Mouse (Mus musculus) mature B cell (primary cell): ENCODE data around the gene Bub3.

Experiments used
- in situ Hi-C: fragments of 300-500 bp; cut with MboI; formaldehyde crosslinking; loops from 2 replicates; pipeline ENCODE4 v1.14.3; 2019

The Bub3 gene

DNA sequence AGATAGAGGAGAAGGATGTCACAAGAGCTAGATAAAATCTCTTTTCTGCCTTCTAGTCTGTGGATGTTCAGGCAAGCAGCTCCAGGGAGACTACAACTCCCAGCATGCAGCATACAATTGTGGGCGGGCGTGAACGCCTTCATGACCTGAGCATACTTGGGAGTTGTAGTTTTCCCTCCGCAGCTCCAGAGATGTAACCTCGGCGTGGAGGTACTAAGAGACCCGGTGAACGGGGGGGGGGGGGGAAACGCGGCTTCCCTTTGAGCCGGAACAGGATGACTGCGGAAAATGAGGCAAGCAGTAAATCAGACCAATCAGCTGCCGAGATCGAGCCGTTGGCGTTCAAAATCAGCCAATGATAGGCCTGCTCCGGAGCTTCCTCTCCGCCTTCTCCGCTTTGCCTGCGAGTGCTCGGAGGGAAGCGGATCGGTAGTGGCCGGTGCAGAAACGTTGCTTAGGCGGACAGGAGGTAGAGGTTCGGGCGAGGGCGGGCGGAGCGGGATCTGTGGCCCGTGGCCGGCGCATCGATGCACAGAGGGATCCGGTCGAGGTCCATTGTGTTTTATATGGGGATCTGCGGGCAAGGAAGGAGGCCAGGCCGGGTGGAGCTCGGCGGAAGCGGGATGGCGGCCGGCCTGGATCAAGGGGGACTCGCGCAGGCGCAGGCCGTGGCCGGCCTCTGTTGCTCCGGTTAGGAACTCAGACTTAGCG is at the start of gene Bub3:
TSS of gene Bub3 (plus strand) at position 237 of the 711 bp plus-strand sequence.
- in situ Hi-C loops = loop anchor here (25.0 kb wide), 2 partner anchors 1002 to 1048 kb away; partner anchors contain the start of gene Ate1

GRCm38 (mm10) chr7:131539979-131540378 is 20.0 kb upstream of the Bub3 start:
- in situ Hi-C loops = loop anchor here (25.0 kb wide), 1 partner anchor 347 kb away; no protein-coding TSS in a partner anchor

- in situ Hi-C loops = loop anchor here (25.0 kb wide), 1 partner anchor 346 kb away; no protein-coding TSS in a partner anchor
Measured at GRCm38 (mm10) chr7:131541184-131542114, 18.6 kb upstream of the Bub3 start.

GRCm38 (mm10) chr7:131542115-131542871 is 17.7 kb upstream of the Bub3 start, which contains the start of gene Hmx3:
TSS of gene Hmx3 (plus strand) at chr7:131542867.
- in situ Hi-C loops = loop anchor here (25.0 kb wide), 1 partner anchor 345 kb away; no protein-coding TSS in a partner anchor

DNA sequence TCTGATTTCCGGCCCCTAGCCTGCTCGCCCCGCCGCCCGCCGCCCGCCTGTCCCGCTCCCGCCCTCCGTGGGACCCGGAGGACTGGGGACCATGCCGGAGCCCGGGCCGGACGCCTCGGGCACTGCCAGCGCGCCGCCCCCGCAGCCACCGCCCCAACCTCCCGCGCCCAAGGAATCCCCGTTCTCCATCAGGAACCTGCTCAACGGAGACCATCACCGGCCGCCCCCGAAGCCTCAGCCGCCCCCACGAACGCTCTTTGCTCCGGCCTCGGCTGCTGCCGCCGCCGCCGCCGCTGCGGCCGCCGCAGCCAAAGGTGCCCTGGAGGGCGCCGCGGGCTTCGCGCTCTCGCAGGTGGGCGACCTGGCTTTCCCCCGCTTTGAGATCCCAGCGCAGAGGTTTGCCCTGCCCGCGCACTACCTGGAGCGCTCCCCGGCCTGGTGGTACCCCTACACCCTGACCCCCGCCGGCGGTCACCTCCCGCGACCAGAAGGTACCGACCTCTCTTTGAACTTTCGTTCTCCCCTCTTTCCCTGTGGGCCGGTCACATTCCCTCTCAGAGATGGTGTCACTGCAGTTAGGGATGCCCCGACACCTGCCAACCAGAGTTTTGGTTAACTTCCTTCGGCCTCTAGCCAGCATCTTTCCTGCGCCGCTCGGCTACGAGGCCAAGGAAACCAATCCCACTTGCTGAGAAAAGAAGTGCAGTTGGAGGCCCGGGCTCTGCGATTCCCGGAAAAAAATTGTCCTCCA is 17.0 kb upstream of the Bub3 start:
- in situ Hi-C loops = loop anchor here (25.0 kb wide), 1 partner anchor 344 kb away; no protein-coding TSS in a partner anchor

- in situ Hi-C loops = loop anchor here (25.0 kb wide), 1 partner anchor 343 kb away; no protein-coding TSS in a partner anchor
Measured at GRCm38 (mm10) chr7:131543623-131544481, 16.2 kb upstream of the Bub3 start.

- in situ Hi-C loops = loop anchor here (25.0 kb wide), 1 partner anchor 342 kb away; no protein-coding TSS in a partner anchor
Measured at GRCm38 (mm10) chr7:131544871-131545270, 15.2 kb upstream of the Bub3 start.

GRCm38 (mm10) chr7:131545701-131546385 is 14.2 kb upstream of the Bub3 start:
- in situ Hi-C loops = loop anchor here (25.0 kb wide), 1 partner anchor 341 kb away; no protein-coding TSS in a partner anchor

- in situ Hi-C loops = loop anchor here (25.0 kb wide), 1 partner anchor 341 kb away; no protein-coding TSS in a partner anchor
Measured at GRCm38 (mm10) chr7:131546423-131546822, 13.6 kb upstream of the Bub3 start.

DNA sequence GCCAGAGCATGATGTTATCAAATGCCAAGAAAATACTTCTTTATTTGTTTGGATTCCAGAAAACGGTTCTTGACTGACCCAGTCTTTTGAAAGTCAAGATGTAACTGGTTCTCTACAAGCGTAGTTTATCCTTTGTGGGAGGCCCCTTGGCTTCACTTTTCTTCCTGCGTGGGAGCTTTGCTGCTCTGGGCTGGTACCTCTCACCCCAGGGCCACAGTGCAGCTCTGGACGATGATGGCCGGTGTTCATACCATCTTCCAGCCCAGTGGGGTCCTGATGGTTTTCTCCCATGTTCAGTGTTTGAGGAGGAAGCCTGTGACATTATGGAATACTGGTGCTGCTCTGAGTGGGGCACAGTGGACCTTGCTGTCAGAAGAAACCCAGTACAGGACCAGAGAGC is 12.5 kb upstream of the Bub3 start:
- in situ Hi-C loops = loop anchor here (25.0 kb wide), 1 partner anchor 340 kb away; no protein-coding TSS in a partner anchor

- in situ Hi-C loops = loop anchor here (25.0 kb wide), 1 partner anchor 339 kb away; no protein-coding TSS in a partner anchor
Measured at GRCm38 (mm10) chr7:131548473-131548872, 11.5 kb upstream of the Bub3 start, which contains the start of gene Hmx2. TSS of gene Hmx2 (plus strand) at chr7:131548773.

GRCm38 (mm10) chr7:131551471-131551870 is 8.6 kb upstream of the Bub3 start:
- in situ Hi-C loops = loop anchor here (25.0 kb wide), 2 partner anchors 1011 to 1039 kb away; partner anchors contain the start of gene Ate1

GRCm38 (mm10) chr7:131551931-131552741 is 7.9 kb upstream of the Bub3 start:
- in situ Hi-C loops = loop anchor here (25.0 kb wide), 2 partner anchors 1010 to 1040 kb away; partner anchors contain the start of gene Ate1

DNA sequence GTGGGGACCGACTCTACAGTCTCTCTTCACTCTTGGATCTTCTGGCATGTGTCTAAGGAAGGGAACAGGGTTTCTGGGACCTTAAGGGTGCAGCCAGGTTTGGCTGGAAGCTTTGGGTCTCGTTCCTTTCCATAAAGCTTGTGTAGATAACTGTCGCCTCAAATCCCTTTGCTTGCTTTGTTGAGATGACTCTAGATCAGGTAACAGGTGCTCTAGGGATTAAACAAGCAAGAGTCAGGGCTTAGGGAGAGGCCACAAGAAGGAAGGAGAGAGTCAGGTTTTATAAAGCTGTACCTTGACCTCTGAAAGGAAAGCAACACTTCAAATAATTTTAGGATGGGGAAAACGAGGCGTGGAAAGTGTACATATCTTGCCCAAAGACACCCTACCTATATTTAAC is 7.2 kb upstream of the Bub3 start:
- in situ Hi-C loops = loop anchor here (25.0 kb wide), 2 partner anchors 1010 to 1040 kb away; partner anchors contain the start of gene Ate1

GRCm38 (mm10) chr7:131553771-131554175 is 6.2 kb upstream of the Bub3 start:
- in situ Hi-C loops = loop anchor here (25.0 kb wide), 2 partner anchors 1009 to 1041 kb away; partner anchors contain the start of gene Ate1

DNA sequence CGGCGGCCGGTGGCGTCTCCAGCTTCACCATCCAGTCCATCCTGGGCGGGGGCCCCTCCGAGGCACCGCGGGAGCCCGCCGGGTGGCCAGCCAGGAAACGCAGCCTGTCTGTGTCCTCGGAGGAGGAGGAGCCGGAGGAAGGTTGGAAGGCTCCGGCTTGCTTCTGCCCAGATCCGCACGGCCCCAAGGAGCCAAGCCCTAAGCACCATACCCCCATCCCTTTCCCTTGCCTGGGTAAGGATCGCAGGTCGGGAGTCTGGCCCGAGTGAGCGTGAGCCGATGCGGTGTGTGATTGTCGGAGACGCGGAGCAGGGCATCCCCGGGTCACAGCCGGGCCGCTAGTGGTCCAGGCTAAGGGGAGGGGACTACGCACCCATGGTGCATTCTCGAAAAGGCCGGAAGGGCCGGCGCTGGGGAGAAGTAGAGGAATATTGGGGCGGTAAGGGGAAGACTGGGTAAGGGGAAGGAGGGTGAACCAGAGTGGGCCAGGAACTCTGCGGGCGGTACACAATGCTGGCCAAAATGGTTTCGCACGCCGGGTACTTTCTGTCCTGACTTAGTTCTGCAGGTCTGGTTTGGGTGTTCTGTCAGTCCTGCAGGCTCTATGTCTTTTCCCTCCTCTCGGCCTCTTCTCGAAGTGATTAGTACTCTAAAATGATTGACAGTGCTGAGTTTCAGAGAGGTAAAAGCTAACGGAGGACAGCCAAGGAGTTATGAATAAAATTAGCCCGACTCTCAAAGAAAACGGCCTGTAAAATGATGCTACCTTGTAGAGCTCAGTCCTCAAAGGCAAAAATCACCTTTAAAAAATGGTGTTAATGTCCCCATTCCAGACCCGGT is 5.5 kb upstream of the Bub3 start:
- in situ Hi-C loops = loop anchor here (25.0 kb wide), 2 partner anchors 1008 to 1042 kb away; partner anchors contain the start of gene Ate1
